Mouse (Mus musculus) retina, postnatal 1 day (tissue): Measurements from ENCODE around the gene Zfp956.
A peak's percentile ranks its signal among the peaks of the same experiment; 100 is the strongest.
"Not testable (repeated sequence)": the region's sequence is repeated elsewhere in the genome, so short reads cannot be mapped to it uniquely, and the experiment has no call there.

Experiments
- DNase-seq: peaks from one replicate; pipeline ENCODE4 v3.0.0-alpha.2; 2012

The Zfp956 gene

GRCm38 (mm10) chr6:47953191-47953726, at the start of gene Zfp956:
Gene Zfp956 (plus strand): TSS chr6:47953390.
- DNase-seq: peak; percentile 96

- no peak for DNase-seq
Observed at GRCm38 (mm10) chr6:47903587-47903986, 49.6 kb upstream of the Zfp956 start.

GRCm38 (mm10) chr6:47904361-47904760, 48.8 kb upstream of the Zfp956 start:
- no peak for DNase-seq

- no peak for DNase-seq
Observed at GRCm38 (mm10) chr6:47904917-47905695, 48.1 kb upstream of the Zfp956 start.

GRCm38 (mm10) chr6:47906326-47906725, 46.9 kb upstream of the Zfp956 start:
- no peak for DNase-seq

GRCm38 (mm10) chr6:47909007-47909406, 44.2 kb upstream of the Zfp956 start:
- DNase-seq: no peak

- no peak for DNase-seq
Observed at GRCm38 (mm10) chr6:47911650-47912049, 41.5 kb upstream of the Zfp956 start.

GRCm38 (mm10) chr6:47912991-47913390, 40.2 kb upstream of the Zfp956 start:
- no peak for DNase-seq

- no peak for DNase-seq
Observed at GRCm38 (mm10) chr6:47917051-47917450, 36.1 kb upstream of the Zfp956 start.

- DNase-seq: no peak
Observed at GRCm38 (mm10) chr6:47918768-47919274, 34.4 kb upstream of the Zfp956 start.

GRCm38 (mm10) chr6:47919646-47920446, 33.3 kb upstream of the Zfp956 start:
- peak; percentile 24 for DNase-seq

GRCm38 (mm10) chr6:47920447-47921340, 32.5 kb upstream of the Zfp956 start, which contains the start of gene Zfp212:
Gene Zfp212 (plus strand): TSS chr6:47920476.
- peak; percentile 95 for DNase-seq

- no peak for DNase-seq
Observed at GRCm38 (mm10) chr6:47942461-47942860, 10.7 kb upstream of the Zfp956 start.

- peak; percentile 87 for DNase-seq
Observed at GRCm38 (mm10) chr6:47943021-47943691, 10.0 kb upstream of the Zfp956 start.

- DNase-seq: no peak
Observed at GRCm38 (mm10) chr6:47943721-47944120, 9.5 kb upstream of the Zfp956 start.

- no peak for DNase-seq
Observed at GRCm38 (mm10) chr6:47947388-47947787, 5.8 kb upstream of the Zfp956 start.

- no peak for DNase-seq
Observed at GRCm38 (mm10) chr6:47954425-47954824, 1.2 kb downstream of the Zfp956 start.

- DNase-seq: no peak
Observed at GRCm38 (mm10) chr6:47957816-47958215, 4.6 kb downstream of the Zfp956 start.

GRCm38 (mm10) chr6:47960685-47961421, 7.7 kb downstream of the Zfp956 start:
- no peak for DNase-seq

GRCm38 (mm10) chr6:47963051-47963450, 9.9 kb downstream of the Zfp956 start:
- no peak for DNase-seq

- DNase-seq: not testable (repeated sequence)
Observed at GRCm38 (mm10) chr6:47968166-47968565, 15.0 kb downstream of the Zfp956 start.
